Mouse (Mus musculus) monocyte, adult 2 months (primary cell): ENCODE results near the gene Cdk18.

Source experiments
- DNase-seq, 2 experiments: peaks; one replicate each; pipeline ENCODE4 v3.0.0; 2022; ENCODE audit warnings: low spot score in 2 of 2, low read depth in 1 of 2

The Cdk18 gene

GRCm38 (mm10) chr1:132065475-132066172 is 73.9 kb downstream of the Cdk18 start:
- DNase-seq, result no peak

DNA sequence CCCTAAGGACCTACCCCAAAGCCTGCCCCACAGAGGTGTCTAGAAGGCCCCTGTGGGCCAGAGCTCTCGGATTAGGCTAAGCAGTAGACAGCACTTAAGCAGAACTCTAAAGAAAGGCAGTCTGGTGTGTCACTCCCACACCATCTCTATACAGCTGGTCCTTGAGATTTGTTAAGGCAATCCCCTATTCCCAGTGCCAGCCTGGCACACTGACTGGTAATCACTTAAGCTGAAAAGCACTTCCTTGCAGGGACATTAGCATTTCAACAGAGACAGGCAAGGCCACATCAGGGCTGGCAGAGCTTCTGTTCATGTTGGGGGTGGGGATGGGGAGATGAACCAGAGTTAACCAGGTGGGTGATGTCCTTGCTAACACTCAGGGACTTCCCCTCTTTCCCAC is 74.5 kb downstream of the Cdk18 start:
- DNase-seq, result no peak

GRCm38 (mm10) chr1:132063096-132063495 is 76.4 kb downstream of the Cdk18 start:
- DNase-seq, result no peak
